Mouse (Mus musculus) kidney, embryonic 16.5 days (tissue): ENCODE results near the gene Ttc23. TPM values are rescaled to one million over a fixed set of nuclear protein-coding genes. Genes with fewer than 3 reads are reported as not detected.

ENCODE experiments used
- ATAC-seq: fragments of 200-750 bp; cut with Nextera tagmentation; 2 replicates; pipeline ENCODE4 v1.8.0; 2017; ENCODE audit warnings: moderate TSS enrichment; ENCODE audit not compliant: low FRiP score, low TSS enrichment
- H3K27ac ChIP-seq: fragments of 300-500 bp; sonication (generic); 2 replicates; pipeline ENCODE4 v1.5.1; 2014; ENCODE audit warnings: low read length
- H3K27me3 ChIP-seq: fragments of 300-500 bp; sonication (generic); 2 replicates; pipeline ENCODE4 v1.6.1; 2014; ENCODE audit warnings: low read length, control low read depth, mixed read lengths; ENCODE audit not compliant: insufficient read depth
- H3K36me3 ChIP-seq: fragments of 300-500 bp; sonication (generic); 2 replicates; pipeline ENCODE4 v1.6.1; 2014; ENCODE audit warnings: low read length, control low read depth, mixed read lengths; ENCODE audit not compliant: insufficient read depth
- H3K4me1 ChIP-seq: fragments of 300-500 bp; sonication (generic); 2 replicates; pipeline ENCODE4 v1.6.1; 2014; ENCODE audit warnings: low read length, control low read depth, mixed read lengths; ENCODE audit not compliant: insufficient read depth
- H3K4me2 ChIP-seq: fragments of 300-500 bp; sonication (generic); replicated peaks from 2 replicates; pipeline ENCODE4 v1.6.1; 2014; ENCODE audit warnings: low read depth, low read length
- H3K4me3 ChIP-seq: fragments of 300-500 bp; sonication (generic); 2 replicates; pipeline ENCODE4 v1.5.1; 2014; ENCODE audit warnings: mild to moderate bottlenecking, low read length
- H3K9ac ChIP-seq: fragments of 300-500 bp; sonication (generic); replicated peaks from 2 replicates; pipeline ENCODE4 v1.6.1; 2014; ENCODE audit warnings: low read length
- H3K9me3 ChIP-seq: fragments of 300-500 bp; sonication (generic); 2 replicates; pipeline ENCODE4 v1.6.1; 2016; ENCODE audit warnings: low read length, control low read depth
- WGBS: fragments of 180-500 bp; shearing (Covaris S2); extraction: QIAGEN DNeasy Blood & Tissue Kit; methylation state at CpG from one replicate; pipeline ENCODE4 v1.1.7; 2014; 5-methylcytosine and 5-hydroxymethylcytosine counted together
- polyA plus RNA-seq: library from polyadenylated mRNA; unstranded; fragments of >200 nt; fragmentation: Nextera tagmentation; extraction: Ambion mirVana; gene quantifications from 2 replicates; pipeline ENCODE4 v1.2.1, GENCODE M21; 2015

Ttc23 gene
- polyA plus RNA-seq, 1 experiment from 2014 or later: 32.6 TPM

DNA sequence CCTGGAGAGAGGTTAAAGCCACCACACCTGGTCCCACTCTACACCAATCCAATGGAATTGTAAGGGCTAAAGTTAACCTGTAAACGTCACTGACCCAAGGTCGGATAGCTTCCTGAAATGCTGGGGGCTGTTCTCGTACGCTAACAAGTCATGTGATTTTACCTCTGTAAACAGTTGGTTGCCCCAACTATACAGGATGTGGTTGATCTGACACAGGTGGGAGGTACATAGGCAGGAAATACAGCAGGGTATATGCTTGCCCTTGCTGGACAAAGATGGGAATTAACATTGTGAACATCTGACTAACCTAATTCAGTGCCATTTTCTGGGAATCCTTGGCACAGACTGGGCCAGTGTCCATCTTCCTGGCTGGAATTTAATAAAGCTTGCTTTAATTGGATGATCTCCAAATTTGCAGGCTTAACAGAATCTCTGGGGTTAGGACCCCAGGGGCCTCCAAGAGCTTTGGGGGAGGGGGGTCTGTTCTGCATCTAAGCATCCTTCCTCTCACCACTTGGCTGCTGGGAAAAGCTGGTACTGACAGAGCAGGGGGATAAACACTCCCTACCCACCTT lies 100.6 kb downstream of the Ttc23 start:
- WGBS: 79% methylated on average over 4 of the region's 4 CpGs
- no peak for ATAC-seq
- H3K4me2 ChIP-seq: no peak overlapping the region

DNA sequence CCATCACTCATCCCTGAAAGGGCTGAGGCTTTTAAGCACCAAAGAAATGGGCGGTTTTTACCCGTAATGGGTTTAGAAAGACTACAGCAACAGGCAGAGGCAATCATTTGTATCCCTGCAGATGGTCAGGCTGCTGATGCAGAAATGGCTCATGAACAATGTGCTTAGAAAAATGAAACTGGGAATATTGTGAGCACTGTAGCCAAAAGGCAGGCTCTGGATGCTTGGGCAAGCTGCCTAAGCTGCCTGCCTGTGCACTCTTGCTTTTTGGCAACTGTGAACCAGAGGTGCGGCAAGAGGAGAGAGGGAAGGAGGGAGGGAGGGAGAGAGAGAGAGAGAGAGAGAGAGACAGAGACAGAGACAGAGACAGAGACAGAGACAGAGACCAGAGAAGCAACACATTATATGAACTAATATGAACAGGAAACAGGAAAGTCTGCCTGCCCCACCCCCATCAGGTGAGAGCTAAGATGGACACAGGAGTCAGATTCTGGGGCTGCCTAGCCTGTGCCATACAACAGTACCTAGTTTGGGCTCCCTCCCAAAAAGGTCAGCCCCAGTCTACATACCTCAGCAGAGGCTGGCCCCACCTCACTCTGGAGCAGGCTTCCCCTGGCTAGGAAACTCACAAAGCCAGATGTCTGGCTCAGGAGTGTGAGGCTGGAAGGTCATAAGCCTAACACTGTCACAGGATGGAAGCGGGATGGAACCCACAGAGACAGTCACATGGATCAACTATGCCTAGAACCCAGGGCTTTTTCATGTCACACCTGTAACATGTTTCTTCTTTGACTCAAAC lies 102.4 kb downstream of the Ttc23 start:
- Histone ChIP-seq H3K27ac (no peak overlapping the region), H3K36me3 (no peaks in the 10 kb centered on the region), H3K4me2 (no peak overlapping the region), H3K4me1 (no peaks in the 10 kb centered on the region), H3K9me3 (no peaks in the 10 kb centered on the region), H3K4me3 (no peak overlapping the region), H3K27me3 (no peaks in the 10 kb centered on the region), H3K9ac (no peak overlapping the region)
- 66% methylated on average over 4 of the region's 4 CpGs for WGBS
- ATAC-seq: no peak

More for the DNA sequence above, 100.6 kb downstream of the Ttc23 start:
- H3K4me3 ChIP-seq: no peak overlapping the region
- no peak overlapping the region for H3K9ac ChIP-seq
- H3K27me3 ChIP-seq: no peaks in the 10 kb centered on the region
- H3K4me1 ChIP-seq: no peaks in the 10 kb centered on the region
- no peaks in the 10 kb centered on the region for H3K36me3 ChIP-seq
- no peaks in the 10 kb centered on the region for H3K9me3 ChIP-seq
- no peak overlapping the region for H3K27ac ChIP-seq

DNA sequence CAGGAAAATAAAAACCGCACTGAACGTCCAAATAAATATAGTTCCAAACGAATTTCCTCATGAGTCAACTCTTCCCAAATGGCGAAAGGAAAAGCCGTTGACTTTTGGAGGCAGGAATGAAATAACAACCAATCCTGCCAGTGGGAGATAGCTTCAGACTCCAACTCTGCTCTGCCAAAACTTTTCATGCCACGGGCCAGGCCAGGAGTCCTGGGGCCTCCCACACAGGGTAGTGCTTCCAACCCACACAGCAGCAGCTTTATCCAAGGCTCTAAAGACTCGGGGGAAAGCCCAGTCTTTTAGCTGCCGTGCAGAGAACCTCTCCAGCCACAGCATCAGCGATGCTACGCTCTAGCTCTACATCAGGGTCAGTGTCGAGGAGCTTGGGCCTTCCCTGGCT lies 107.4 kb downstream of the Ttc23 start:
- WGBS: 66% methylated on average over 11 of the region's 11 CpGs
- Histone ChIP-seq H3K4me2 (no peak overlapping the region), H3K4me1 (peaks cover 7% of the 10 kb centered on the region), H3K9ac (no peak overlapping the region), H3K4me3 (no peak overlapping the region), H3K36me3 (no peaks in the 10 kb centered on the region), H3K27ac (no peak overlapping the region), H3K27me3 (peaks cover 15% of the 10 kb centered on the region), H3K9me3 (no peaks in the 10 kb centered on the region)
- no peak for ATAC-seq

DNA sequence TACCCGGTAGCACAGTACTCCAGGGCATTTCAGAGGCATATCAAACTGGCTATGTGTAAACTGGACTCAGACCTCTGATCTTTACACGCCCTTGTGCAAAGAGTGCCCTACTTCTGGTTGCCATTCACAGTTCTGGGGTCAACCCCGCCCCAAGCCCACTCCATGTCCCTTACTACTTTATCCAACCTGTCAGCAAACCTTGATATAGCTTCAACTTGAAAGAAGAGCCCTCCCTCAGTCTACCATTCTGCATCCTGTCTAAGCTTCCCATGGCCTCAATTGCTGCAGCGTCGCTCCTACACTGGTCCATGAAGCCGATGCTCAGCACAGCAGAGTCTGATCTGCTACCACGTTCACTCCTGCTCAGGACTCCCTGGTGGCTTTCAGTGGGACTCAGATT lies 108.2 kb downstream of the Ttc23 start:
- ATAC-seq: no peak
- no peaks in the 10 kb centered on the region for H3K36me3 ChIP-seq
- no peak overlapping the region for H3K4me3 ChIP-seq
- no peak overlapping the region for H3K4me2 ChIP-seq
- WGBS: 92% methylated on average over 7 of the region's 7 CpGs
- H3K4me1 ChIP-seq: peaks cover 10% of the 10 kb centered on the region
- H3K27me3 ChIP-seq: peaks cover 17% of the 10 kb centered on the region
- H3K27ac ChIP-seq: no peak overlapping the region
- no peak overlapping the region for H3K9ac ChIP-seq
- no peaks in the 10 kb centered on the region for H3K9me3 ChIP-seq

DNA sequence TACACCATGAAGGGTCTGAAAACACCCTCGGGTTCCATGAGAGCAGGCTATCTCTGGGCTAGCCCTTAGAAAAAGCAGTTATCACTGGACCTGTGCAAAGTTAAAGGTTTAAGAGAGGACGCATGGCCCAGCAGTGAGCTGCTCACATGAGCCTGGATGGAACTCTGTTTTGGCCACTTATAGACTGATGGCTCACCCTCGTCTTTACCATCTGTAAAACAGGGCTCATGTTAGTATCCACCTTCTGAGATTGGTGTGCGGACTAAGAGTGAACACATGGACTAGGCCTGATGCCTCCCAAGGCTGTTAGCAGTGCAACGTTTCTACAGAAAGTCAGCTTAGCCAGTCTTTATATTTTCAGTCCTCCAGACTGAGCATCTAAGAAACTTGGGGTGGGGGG lies 109.4 kb downstream of the Ttc23 start:
- H3K4me3 ChIP-seq: no peak overlapping the region
- peaks cover 24% of the 10 kb centered on the region for H3K27me3 ChIP-seq
- no peak overlapping the region for H3K27ac ChIP-seq
- no peak overlapping the region for H3K4me2 ChIP-seq
- H3K4me1 ChIP-seq: peaks cover 10% of the 10 kb centered on the region
- H3K9me3 ChIP-seq: no peaks in the 10 kb centered on the region
- H3K9ac ChIP-seq: no peak overlapping the region
- ATAC-seq: no peak
- no peaks in the 10 kb centered on the region for H3K36me3 ChIP-seq
- 86% methylated on average over 5 of the region's 5 CpGs for WGBS

DNA sequence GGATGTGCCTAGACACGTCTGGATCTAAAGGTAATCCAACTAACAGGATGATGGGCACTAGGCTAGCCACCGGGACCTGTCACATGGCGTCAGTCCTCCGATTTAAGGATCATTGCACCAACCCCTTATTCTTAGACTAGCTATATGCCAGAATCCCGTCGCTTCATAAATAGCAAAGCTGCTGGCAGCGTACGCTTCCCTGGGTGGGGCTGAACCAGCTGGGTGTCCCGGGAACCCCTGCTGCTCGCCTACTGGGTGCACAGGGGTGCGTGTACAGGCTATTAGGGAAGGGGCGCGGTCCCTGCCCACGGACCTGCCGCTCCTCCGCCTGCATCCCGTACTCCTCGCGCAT lies 111.3 kb downstream of the Ttc23 start:
- Histone ChIP-seq H3K27ac (no peak overlapping the region), H3K4me1 (peaks cover 10% of the 10 kb centered on the region), H3K4me3 (peak overlapping the region; percentile 53), H3K36me3 (no peaks in the 10 kb centered on the region), H3K9me3 (no peaks in the 10 kb centered on the region), H3K9ac (no peak overlapping the region), H3K27me3 (peaks cover 24% of the 10 kb centered on the region), H3K4me2 (peak overlapping the region; percentile 100)
- WGBS: 2% methylated on average over 19 of the region's 19 CpGs
- ATAC-seq: no peak; the same call in 1 of the 2 replicates

DNA sequence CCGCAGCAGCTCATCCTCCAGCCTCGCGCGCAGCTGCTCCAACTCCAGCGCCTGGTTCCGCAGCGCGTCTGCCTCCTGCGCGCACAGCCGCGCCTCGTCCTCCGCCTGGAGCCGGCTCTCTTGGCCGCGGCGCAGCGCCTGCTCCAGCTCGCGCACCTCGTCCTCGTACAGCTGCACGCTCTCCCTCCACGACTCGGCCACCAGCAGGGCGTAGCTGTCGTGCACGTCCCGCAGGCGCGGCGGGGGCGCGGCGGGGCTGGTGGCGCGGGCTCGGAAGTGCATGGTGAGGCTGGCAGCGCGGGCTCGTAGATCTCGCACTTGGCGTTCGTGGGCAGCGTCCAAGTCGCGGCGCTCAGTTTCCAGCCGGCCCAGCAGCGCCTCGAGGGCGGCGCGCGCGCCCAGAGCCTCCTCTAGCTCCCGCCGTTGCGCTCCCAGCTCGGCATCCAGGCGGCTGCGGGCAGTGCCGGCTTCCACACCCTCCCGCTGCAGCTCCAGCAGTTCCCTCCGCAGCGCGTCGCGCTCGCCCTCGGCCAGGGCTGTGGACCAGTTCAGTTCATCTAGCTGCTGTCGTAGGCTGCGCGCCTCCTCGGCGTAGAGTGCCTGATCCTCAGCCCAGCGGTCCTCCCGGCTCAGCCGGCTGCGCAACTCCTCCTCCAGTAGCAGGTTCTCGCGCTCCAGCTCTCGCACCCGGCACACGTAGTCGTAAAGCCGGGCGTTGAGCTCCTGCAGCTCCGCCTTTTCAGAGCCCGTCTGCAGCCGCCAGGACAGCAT lies 111.8 kb downstream of the Ttc23 start:
- Histone ChIP-seq H3K4me3 (peak overlapping the region; percentile 53), H3K36me3 (no peaks in the 10 kb centered on the region), H3K27ac (no peak overlapping the region), H3K27me3 (peaks cover 24% of the 10 kb centered on the region), H3K4me1 (peaks cover 10% of the 10 kb centered on the region), H3K4me2 (peak overlapping the region; percentile 100), H3K9me3 (no peaks in the 10 kb centered on the region), H3K9ac (peak overlapping the region; percentile 62)
- peak; percentile 82 for ATAC-seq
- under 1% methylated on average over 91 of the region's 92 CpGs for WGBS

DNA sequence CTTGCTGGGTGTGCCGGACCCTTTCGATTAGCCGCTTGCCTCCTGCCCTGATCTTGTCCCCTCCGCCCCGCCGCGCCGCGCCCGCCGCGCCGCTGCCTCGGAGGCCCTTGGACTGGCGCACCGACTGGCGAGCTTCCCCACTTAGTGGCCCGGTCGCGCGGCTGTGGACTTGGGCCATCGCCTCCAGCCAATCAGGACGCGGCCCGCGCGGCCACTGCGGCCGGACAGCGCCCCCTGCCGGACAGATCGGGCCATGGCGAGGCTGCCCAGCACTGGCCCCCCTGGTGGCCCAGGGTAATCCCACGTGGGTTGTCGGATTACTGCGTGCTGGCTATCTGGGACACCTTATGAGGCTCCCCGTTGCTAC lies 112.4 kb downstream of the Ttc23 start, which contains the start of gene Synm:
Gene Synm (minus strand): TSS at position 114 of the 367 bp plus-strand sequence.
- H3K36me3 ChIP-seq: no peaks in the 10 kb centered on the region
- peak within 1 kb of the TSS; percentile 53 for H3K4me3 ChIP-seq
- peak within 1 kb of the TSS; percentile 100 for H3K4me2 ChIP-seq
- no peaks in the 10 kb centered on the region for H3K9me3 ChIP-seq
- peak; percentile 91 for ATAC-seq
- H3K27ac ChIP-seq: no peak within 1 kb of the TSS
- H3K27me3 ChIP-seq: peaks cover 24% of the 10 kb centered on the region
- under 1% methylated on average over 34 of the region's 37 CpGs for WGBS
- peaks cover 10% of the 10 kb centered on the region for H3K4me1 ChIP-seq
- peak within 1 kb of the TSS; percentile 62 for H3K9ac ChIP-seq

DNA sequence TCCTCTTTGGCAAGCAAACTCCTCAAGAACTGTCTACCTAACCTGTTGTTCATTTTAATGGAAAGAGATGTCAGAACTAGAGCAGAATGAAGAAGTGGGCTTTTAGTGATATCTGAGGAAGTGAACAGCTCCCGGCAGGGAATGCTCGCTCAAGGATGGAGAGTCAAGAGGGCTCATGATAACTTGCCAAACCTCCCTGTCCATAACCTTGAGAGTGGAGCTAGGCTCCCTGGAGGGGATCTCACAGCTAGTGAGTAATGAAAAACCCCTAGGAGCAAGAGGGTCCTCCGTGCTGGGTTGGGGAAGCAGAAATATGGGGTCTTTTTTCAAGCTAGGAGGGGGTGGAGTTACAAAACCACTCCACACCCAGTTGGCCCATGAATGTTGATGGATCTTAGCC lies 116.4 kb downstream of the Ttc23 start:
- Histone ChIP-seq H3K9ac (no peak overlapping the region), H3K4me1 (peaks cover 7% of the 10 kb centered on the region), H3K36me3 (no peaks in the 10 kb centered on the region), H3K4me3 (no peak overlapping the region), H3K27ac (no peak overlapping the region), H3K27me3 (peaks cover 9% of the 10 kb centered on the region), H3K9me3 (no peaks in the 10 kb centered on the region), H3K4me2 (no peak overlapping the region)
- ATAC-seq: no peak
- WGBS: 43% methylated on average over 3 of the region's 3 CpGs
